Comparison of ENCODE assay signal across 9 mouse cellular contexts in the genomic region with DNA sequence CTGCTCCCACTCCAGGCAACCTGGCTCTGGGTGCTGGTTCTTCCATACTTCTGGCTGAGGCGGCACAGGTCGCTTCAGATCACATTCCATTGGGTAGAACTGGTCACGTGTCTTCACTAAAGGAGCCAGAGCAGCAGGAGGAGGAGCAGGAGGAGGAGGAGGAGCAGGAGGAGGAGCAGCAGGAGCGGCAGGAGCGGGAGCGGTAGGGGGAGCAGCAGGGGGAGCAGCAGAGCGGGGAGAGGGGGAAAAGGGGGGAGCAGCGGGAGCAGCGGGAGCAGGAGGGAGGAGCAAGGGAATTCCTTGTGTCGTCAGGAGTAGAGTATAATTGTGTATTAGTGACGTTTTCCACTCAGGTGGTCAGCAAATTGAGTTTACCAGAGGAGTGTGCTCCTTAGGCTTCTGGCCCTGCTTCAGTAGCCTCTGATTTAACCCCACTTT. TPM values are rescaled to one million over a fixed set of nuclear protein-coding genes. Genes with fewer than 3 reads are reported as not detected.
DNase-seq lines count a peak whose midpoint lies in the region; ATAC-seq lines count a peak whose summit lies in the region.
"Had no signal": no experiment of that assay in that cellular context is flagged by ENCODE, and none has a peak within 500 bp of the region (broad histone marks: within the 10 kb centered on the region; RNA-seq: fewer than 3 reads in every experiment).

No protein-coding gene starts in this region.

- peak; percentile 12 to 33 for DNase-seq in cerebellum, adult 18-20 months
- DNase-seq in cerebellum, postnatal 4 days (ENCODE audit: low spot score in 2 of 2): no peak
- peak; percentile 16 to 55 for DNase-seq in cerebellum, postnatal 25 days
- DNase-seq in heart, adult 9 months (ENCODE audit: low spot score in 2 of 2): peak; percentile 20 to 26
- peak; percentile 42 to 63 for DNase-seq in kidney, adult 8-10 months
- peak; percentile 29 for DNase-seq in skeletal muscle tissue, adult 2 months (ENCODE audit: low read depth, low spot score)
- DNase-seq in adipocyte (ENCODE audit: low spot score): no peak

- no peaks in the 10 kb centered on the region for H3K36me3 ChIP-seq in lung, embryonic 15.5 days

- H3K4me2 ChIP-seq in lung, embryonic 15.5 days: peak overlapping the region; percentile 50

- peak overlapping the region; percentile 28 for H3K4me3 ChIP-seq in lung, embryonic 15.5 days

- H3K4me1 ChIP-seq in lung, embryonic 15.5 days: peaks cover 20% of the 10 kb centered on the region; the same call in 1 of the 2 replicates

- no peaks in the 10 kb centered on the region for H3K27me3 ChIP-seq in lung, embryonic 15.5 days
- H3K27me3 ChIP-seq: CH12.LX had no signal

- ATAC-seq in lung, embryonic 15.5 days (ENCODE audit: borderline replicate concordance, extremely low read depth, low FRiP score, low TSS enrichment): peak; percentile 68; the same call in 1 of the 2 replicates

- H3K9ac ChIP-seq in lung, embryonic 15.5 days: peak overlapping the region; percentile 15; the same call in 1 of the 2 replicates

- no peaks in the 10 kb centered on the region for H3K9me3 ChIP-seq in lung, embryonic 15.5 days

- H3K27ac ChIP-seq in lung, embryonic 15.5 days: no peak overlapping the region

- WGBS in lung, embryonic 15.5 days: 5% methylated on average over 11 of the region's 11 CpGs

RNA-seq across cellular contexts. Expression of a gene that starts 8.5 kb away (rescaled TPM):
- 1.6 and 2.1 TPM in 2 replicates for polyA plus RNA-seq in lung, embryonic 15.5 days (2015; fragmentation: Nextera tagmentation; extraction: Ambion mirVana)

RNA-seq across cellular contexts. Expression of a gene that starts 23.7 kb away (rescaled TPM):
- polyA plus RNA-seq in lung, embryonic 15.5 days (2015; fragmentation: Nextera tagmentation; extraction: Ambion mirVana): 34.7 and 36.0 TPM in 2 replicates

RNA-seq across cellular contexts. Expression of a gene that starts 23.8 kb away (rescaled TPM):
- 20.3 and 23.3 TPM in 2 replicates for polyA plus RNA-seq in lung, embryonic 15.5 days (2015; fragmentation: Nextera tagmentation; extraction: Ambion mirVana)

Comparison
In these comparisons a context has a peak if more than half of its experiments do, and no peak if none do; other contexts are left out.
1. DNase-seq: peak in cerebellum, adult 18-20 months (2 of 2), cerebellum, postnatal 25 days (2 of 2), heart, adult 9 months (2 of 2), kidney, adult 8-10 months (2 of 2) and skeletal muscle tissue, adult 2 months (single experiment); none in cerebellum, postnatal 4 days (0 of 2) and adipocyte (single experiment).